Mouse (Mus musculus): Measurements from ENCODE around the gene Vmn2r103. TPM values are rescaled to one million over a fixed set of nuclear protein-coding genes. Genes with fewer than 3 reads are reported as not detected.

The Vmn2r103 gene
- not detected in 2 replicates for polyA plus RNA-seq (2016; fragmentation: Nextera tagmentation; extraction: Ambion mirVana)

- H3K4me2 ChIP-seq (replicated peaks), result no peak within 1 kb of the TSS
- WGBS, result 62% methylated on average over 4 of the region's 4 CpGs
- no peak for ATAC-seq (ENCODE audit: low FRiP score)
- H3K4me3 ChIP-seq, result no peak within 1 kb of the TSS
- H3K36me3 ChIP-seq, result no peaks in the 10 kb centered on the region
- H3K27ac ChIP-seq, result no peak within 1 kb of the TSS
- no peak within 1 kb of the TSS for H3K9ac ChIP-seq
- no peaks in the 10 kb centered on the region for H3K27me3 ChIP-seq
- no peaks in the 10 kb centered on the region for H3K4me1 ChIP-seq
- no peaks in the 10 kb centered on the region for H3K9me3 ChIP-seq (replicated peaks)
Measured at GRCm38 (mm10) chr17:19773063-19773462, at the start of gene Vmn2r103. Gene Vmn2r103 (plus strand): TSS chr17:19773363.

GRCm38 (mm10) chr17:19778994-19779393 is 5.8 kb downstream of the Vmn2r103 start:
- Histone ChIP-seq H3K4me1 (no peaks in the 10 kb centered on the region), H3K4me3 (no peak overlapping the region), H3K27ac (no peak overlapping the region), H3K27me3 (no peaks in the 10 kb centered on the region), H3K9ac (no peak overlapping the region), H3K36me3 (no peaks in the 10 kb centered on the region), H3K4me2 (replicated peaks) (no peak overlapping the region), H3K9me3 (replicated peaks) (no peaks in the 10 kb centered on the region)
- WGBS, result 88% methylated on average over 4 of the region's 4 CpGs
- ATAC-seq (ENCODE audit: low FRiP score), result no peak

- H3K4me2 ChIP-seq (replicated peaks), result no peak overlapping the region
- WGBS, result 71% methylated on average over 1 of the region's 1 CpGs
- H3K27me3 ChIP-seq, result no peaks in the 10 kb centered on the region
- H3K27ac ChIP-seq, result no peak overlapping the region
- H3K36me3 ChIP-seq, result no peaks in the 10 kb centered on the region
- H3K9ac ChIP-seq, result no peak overlapping the region
- no peak overlapping the region for H3K4me3 ChIP-seq
- no peak for ATAC-seq (ENCODE audit: low FRiP score)
- H3K9me3 ChIP-seq (replicated peaks), result peaks cover 9% of the 10 kb centered on the region; the same call in 1 of the 2 replicates
- H3K4me1 ChIP-seq, result no peaks in the 10 kb centered on the region
Measured at GRCm38 (mm10) chr17:19789248-19789647, 16.1 kb downstream of the Vmn2r103 start.

Other genes with a start within 250 kb of the Vmn2r103 start
- gene Vmn2r101, start 196.1 kb upstream of the Vmn2r103 start, polyA plus RNA-seq (2016; fragmentation: Nextera tagmentation; extraction: Ambion mirVana), result not detected in 2 replicates
- gene Vmn2r102, start 113.0 kb upstream of the Vmn2r103 start, polyA plus RNA-seq (2016; fragmentation: Nextera tagmentation; extraction: Ambion mirVana), result not detected in 2 replicates

Data from hindbrain, embryonic 12.5 days (tissue).